Mouse (Mus musculus): ENCODE measurements at regions not wholly inside any gene's neighbourhood (a gene's known extent, or its start where the extent isn't known, plus 50 kb on each side); places are given as distances from the start of the nearest gene placed in this dataset.
A peak's percentile ranks its signal among the peaks of the same experiment; 100 is the strongest.
"Not testable (repeated sequence)": the region's sequence is repeated elsewhere in the genome, so short reads cannot be mapped to it uniquely, and the experiment has no call there.

DNA sequence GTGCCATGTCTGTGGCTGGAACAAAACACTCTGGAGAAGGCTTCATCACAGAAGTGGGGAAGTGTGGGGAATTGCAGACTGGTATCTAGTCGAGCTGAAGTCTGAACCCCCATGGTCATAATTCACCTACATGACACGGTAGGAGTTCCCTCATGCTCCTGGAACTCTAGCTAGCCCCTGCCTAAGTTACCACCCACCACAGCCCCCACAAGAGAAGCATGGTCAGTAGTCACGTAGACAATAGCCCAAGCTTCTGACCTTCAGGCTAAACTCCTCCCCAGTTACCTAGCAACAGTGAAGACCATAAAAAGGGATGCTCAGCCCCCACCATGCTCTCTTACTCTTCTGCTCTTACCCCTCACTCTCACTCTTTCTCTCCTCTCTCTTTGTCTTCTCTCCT is 143.8 kb upstream of the Gm17728 start:
- not testable (repeated sequence) for DNase-seq

GRCm38 (mm10) chr17:9279481-9279880 is 142.4 kb upstream of the Gm17728 start:
- no peak for DNase-seq

DNA sequence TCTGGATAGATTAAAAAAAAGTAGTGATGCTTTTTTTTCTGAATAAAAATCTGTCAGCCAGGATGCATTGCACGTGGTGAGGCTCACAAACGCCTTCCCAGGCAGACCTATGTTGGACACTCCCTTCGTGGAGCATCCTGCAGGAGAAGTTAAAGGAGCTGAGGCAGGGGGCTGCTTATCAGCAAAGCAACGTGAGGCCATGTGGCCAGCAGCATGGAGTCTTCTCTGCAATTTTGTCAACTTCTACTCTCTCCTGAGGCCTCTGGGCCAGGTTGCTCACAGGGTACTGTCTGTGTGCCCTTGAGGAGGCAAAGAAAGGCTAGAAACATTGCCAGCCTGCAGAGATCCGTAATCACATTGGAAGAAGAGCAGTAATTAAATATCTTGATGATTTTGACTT is 140.0 kb upstream of the Gm17728 start:
- no peak for DNase-seq

DNA sequence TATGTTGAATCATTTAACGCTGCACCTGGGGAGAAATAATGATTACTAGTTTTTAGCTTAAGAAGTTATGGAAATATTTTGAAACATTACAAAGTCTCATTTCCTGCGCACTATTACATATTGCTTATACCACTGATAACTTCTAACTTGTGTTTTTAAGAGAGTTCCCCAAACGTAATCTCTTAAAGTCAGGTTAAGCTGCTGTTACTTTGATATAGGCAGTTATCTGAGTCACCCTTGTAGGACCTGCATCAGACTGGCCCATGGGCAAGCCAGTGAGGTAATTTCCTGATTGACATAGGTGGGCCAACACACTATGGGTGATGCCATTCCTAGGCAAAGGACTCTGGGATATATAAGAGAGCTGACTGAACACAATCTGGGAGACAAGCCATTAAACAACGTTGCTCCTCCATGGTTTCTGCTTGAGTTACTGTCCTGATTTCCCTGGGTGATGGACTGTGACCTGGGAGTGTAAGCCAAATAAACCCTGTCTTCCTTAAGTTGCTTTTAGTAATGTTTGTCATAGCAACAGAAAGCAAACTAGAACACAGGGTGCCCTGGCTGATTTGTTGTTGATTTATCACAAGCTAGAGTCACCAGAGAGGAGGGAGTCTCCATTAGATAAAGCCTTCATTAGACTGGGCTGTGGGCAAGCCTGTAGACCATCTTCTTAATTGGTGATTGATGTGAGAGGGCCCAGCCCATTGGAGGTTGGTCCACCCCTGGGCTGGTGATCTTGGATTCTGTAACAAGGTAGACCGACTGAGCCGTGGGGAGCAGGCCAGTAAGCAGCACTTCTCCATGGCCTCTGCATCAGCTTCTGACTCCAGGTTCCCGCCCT is 139.3 kb upstream of the Gm17728 start:
- no peak for DNase-seq

- no peak for DNase-seq
Measured at GRCm38 (mm10) chr17:9286431-9286830, 135.4 kb upstream of the Gm17728 start.

GRCm38 (mm10) chr17:9286834-9287233 is 135.0 kb upstream of the Gm17728 start:
- DNase-seq: no peak

GRCm38 (mm10) chr17:9287682-9288081 is 134.2 kb upstream of the Gm17728 start:
- no peak for DNase-seq

DNA sequence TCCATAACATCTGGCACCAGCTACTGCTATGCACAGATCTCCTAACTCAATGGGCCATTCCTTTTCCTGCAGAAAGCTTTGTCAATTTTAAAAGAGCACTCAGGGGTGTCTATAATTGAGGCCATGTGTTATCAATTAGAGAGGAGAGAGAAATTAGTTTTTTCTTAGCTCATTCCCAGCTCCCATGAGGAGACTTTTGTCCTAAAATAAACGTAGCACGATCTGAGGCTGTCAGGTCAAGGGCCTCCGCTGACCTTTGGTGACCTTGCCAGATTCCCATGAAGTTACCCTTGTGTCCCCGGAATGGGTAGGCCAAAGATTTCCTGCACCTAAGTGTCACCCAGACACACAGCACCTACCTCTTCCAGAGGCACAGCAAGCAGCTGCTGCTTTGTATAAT is 130.3 kb upstream of the Gm17728 start:
- no peak for DNase-seq

- no peak for DNase-seq
Measured at GRCm38 (mm10) chr17:9292296-9292695, 129.6 kb upstream of the Gm17728 start.

DNA sequence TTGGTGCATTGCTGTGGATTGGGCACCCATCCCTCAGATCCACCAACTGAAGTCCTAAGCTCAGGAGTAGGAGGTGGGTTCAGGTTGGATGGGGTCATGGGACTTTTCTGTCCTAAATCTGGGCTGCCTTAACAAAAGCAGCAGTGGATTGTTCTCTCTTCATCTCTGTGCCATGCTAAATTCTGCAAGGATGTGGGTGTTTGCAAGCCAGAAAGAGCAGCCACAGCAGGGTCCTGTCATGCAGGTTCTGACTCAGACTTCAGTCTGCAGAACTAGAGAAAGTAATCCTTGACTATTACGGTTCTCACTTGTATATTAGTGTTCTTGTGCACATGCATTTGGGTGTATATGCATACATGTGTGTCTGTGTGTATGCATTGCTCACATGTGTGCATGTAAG is 125.5 kb upstream of the Gm17728 start:
- DNase-seq: no peak

DNA sequence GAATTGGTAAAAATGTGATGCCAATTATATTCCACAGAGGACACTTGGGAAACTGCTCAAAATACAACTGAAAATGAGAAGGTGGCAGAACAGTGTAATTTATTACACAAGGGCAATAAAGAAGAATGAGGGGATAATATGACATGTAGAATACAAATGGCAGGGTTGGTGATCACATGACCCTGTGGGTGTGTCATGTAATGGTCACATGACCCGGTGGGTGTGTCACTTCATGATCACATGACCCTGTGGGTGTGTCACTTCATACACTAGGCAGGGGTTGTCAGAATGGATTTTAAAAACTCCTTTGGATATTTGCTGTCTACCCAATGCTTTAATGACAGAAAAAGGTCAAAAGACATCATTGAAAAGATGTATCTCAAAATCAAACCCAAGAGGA is 123.6 kb upstream of the Gm17728 start:
- DNase-seq: no peak

DNA sequence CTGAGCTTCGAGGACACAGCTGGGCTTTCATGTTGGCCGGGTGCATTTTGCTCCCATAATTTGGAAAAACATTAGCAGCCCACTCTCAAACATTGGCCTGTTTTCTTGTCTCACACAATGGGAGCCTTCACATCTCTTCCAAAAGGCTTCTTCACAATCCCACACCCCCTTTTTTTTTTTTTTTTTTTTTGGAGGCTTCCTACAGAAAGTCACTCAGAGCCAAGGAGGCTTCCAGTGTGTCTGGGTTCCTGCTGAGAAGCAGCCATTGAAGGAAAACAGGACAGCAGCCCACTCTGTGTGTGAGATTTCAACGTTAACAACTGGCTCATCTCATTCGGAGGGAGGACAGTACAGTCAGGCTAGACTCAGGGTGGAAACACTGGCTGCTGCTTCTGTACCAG is 120.8 kb upstream of the Gm17728 start:
- DNase-seq: no peak

DNA sequence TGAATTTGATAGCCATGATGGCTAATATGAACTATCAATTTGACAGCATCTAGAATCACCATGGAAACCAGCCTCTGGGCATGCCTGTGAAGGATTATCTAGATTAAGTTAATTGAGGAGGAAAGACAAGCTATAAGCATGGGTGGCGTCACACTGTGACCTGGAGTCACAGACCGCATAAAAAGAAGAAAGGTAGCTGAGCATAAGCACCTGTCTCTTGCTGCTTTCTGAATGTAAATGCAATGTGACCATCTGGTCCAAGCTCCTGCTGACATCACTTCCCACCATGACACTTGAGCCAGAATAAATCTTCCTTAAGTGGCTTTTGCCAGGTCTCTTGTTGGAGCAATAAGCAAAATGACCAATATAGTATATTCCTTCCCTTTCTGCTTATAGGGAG is 113.4 kb upstream of the Gm17728 start:
- DNase-seq: peak; percentile 7 to 20

DNA sequence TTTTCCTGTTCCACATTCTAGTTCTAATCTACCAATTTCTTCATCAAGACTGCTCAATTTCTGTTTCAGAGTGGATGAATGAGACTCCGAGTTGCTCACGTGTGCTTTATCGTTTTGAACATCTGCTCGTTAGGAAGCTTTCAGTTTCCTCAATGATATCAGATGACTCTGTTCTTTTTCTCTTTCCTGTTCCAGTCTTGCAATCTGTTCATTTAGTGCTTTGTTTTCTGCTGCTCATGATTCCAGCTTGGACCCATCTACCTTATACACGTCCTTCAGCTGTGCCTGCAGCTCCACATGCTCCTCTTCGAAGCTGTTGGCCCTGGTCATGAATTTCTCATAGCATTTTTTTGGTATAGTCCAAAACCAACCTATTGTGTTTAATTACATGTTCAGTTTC is 99.1 kb upstream of the Gm17728 start:
- DNase-seq: no peak

- no peak for DNase-seq
Measured at GRCm38 (mm10) chr17:9328886-9329455, 92.9 kb upstream of the Gm17728 start.

GRCm38 (mm10) chr17:9357572-9358159 is 64.2 kb upstream of the Gm17728 start:
- DNase-seq: no peak

Measured in cerebellum, postnatal 36 days (tissue).